Mouse (Mus musculus) ovary, adult 2 months (tissue): ENCODE measurements around the gene Caln1. TPM values are rescaled to one million over a fixed set of nuclear protein-coding genes. Genes with fewer than 3 reads are reported as not detected.

Experiments used
- polyA plus RNA-seq: library from polyadenylated mRNA; depleted of rRNA; stranded (reverse); fragments of >200 nt; gene quantifications from 2 replicates; pipeline ENCODE4 v1.2.3, GENCODE M21; 2012; rRNA removed

Gene Caln1
- 0.48 and 0.63 TPM in 2 replicates for polyA plus RNA-seq

DNA sequence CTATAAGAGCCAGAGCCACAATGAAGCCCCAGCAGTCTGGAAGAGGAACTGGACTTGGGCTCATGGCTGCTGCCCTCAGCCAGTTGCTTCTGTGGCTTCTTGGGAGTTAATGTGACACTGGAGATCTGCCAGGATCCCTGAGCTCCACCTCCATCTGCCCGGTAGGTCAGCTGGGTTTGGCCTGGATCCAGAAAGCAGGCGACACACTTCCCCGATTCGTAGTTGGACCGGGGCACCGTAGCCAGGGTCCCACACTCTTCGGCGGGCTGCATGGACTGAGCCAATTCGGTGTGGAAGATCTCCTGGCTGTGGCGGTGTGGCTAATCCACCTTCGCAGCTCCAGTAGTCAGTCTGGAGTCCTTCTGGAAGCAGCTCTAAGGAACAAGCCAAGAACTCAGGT lies at the start of gene Caln1:
Caln1 (plus strand) TSS at position 219 of the 400 bp plus-strand sequence.

GRCm38 (mm10) chr5:130384222-130384912 lies 15.1 kb downstream of the Caln1 start, which contains the start of gene A330070K13Rik:
A330070K13Rik (minus strand) TSS chr5:130384631.

Other genes starting within 250 kb of the Caln1 start
- 12.1 and 18.1 TPM in 2 replicates for gene Kctd7, start 224.6 kb upstream of the Caln1 start, polyA plus RNA-seq
- gene Rabgef1, start 197.7 kb upstream of the Caln1 start, polyA plus RNA-seq, result 16.7 and 25.9 TPM in 2 replicates
- 38.6 and 50.3 TPM in 2 replicates for gene Tmem248, start 152.4 kb upstream of the Caln1 start, polyA plus RNA-seq
- 15.1 and 21.4 TPM in 2 replicates for gene Sbds, start 113.9 kb upstream of the Caln1 start, polyA plus RNA-seq
- 12.6 and 14.7 TPM in 2 replicates for gene Tyw1, start 113.8 kb upstream of the Caln1 start, polyA plus RNA-seq
- not detected in 2 replicates for gene A330070K13Rik, start 15.2 kb downstream of the Caln1 start, polyA plus RNA-seq